Mouse (Mus musculus): ENCODE data around the gene Fyttd1. TPM values are rescaled to one million over a fixed set of nuclear protein-coding genes. Genes with fewer than 3 reads are reported as not detected.
"Not testable (repeated sequence)": the region's sequence is repeated elsewhere in the genome, so short reads cannot be mapped to it uniquely, and the experiment has no call there.

Gene Fyttd1
- polyA plus RNA-seq, 1 experiment from 2014 or later = 156 TPM

DNA sequence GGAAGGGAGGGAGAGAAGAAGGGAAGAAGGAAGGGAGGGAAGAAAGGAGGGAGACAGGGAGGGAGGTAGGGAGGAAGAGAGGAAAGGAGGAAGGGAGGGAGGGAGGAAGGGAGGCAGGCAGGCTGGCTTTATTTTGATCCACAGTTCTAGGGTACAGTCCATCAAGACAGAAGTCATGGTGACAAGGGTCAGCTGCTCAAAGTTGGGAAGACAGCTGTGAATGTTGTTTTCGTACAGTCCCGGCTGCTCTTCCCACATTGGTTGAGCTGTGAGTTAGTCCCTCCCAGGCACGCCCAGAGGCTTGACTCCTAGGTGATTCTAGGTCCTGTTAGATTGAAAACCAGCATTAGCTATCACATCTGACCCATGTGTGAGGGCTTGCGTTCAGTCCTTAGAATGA, 62.4 kb downstream of the Fyttd1 start:
- H3K36me3 ChIP-seq (replicated peaks; ENCODE audit: control insufficient read depth, insufficient read depth, low read depth, low read length); H3K9ac ChIP-seq (replicated peaks; ENCODE audit: low read length); H3K27me3 ChIP-seq (ENCODE audit: control insufficient read depth, insufficient read depth, low read length); H3K4me3 ChIP-seq (ENCODE audit: low read depth, low read length); DNase-seq (ENCODE audit: low spot score); ATAC-seq (replicated peaks; ENCODE audit: insufficient number of reproducible peaks, low FRiP score, low TSS enrichment, low read depth); H3K9me3 ChIP-seq (replicated peaks; ENCODE audit: control insufficient read depth, low read length); H3K4me2 ChIP-seq (ENCODE audit: low read depth, low read length); H3K27ac ChIP-seq (replicated peaks; ENCODE audit: low read depth, low read length); H3K4me1 ChIP-seq (ENCODE audit: control insufficient read depth, insufficient read depth, low read length): not testable (repeated sequence)
- WGBS = 87% methylated on average over 4 of the region's 4 CpGs

DNA sequence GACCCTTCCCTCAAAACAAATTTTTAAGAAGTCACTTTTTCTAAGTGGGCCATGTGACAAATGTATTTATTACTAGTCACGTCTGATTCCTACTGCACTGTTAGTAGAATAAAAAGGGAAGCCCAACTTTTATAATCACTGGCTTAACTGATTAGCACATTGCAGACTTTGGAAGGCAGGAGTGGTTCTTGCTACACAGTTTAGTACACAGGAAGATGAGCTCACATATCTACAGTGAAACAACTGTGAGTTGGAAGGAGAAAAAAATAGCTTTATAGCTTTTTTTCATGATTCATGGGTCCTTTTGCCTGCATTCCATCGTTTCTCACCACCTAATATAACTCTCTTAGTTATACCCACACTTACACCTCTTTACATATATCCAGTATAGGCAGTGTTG, 63.9 kb downstream of the Fyttd1 start:
- H3K4me2 ChIP-seq (ENCODE audit: low read depth, low read length); H3K9me3 ChIP-seq (replicated peaks; ENCODE audit: control insufficient read depth, low read length); H3K4me1 ChIP-seq (ENCODE audit: control insufficient read depth, insufficient read depth, low read length); DNase-seq (ENCODE audit: low spot score); H3K9ac ChIP-seq (replicated peaks; ENCODE audit: low read length); ATAC-seq (replicated peaks; ENCODE audit: insufficient number of reproducible peaks, low FRiP score, low TSS enrichment, low read depth); H3K27me3 ChIP-seq (ENCODE audit: control insufficient read depth, insufficient read depth, low read length); H3K4me3 ChIP-seq (ENCODE audit: low read depth, low read length); H3K27ac ChIP-seq (replicated peaks; ENCODE audit: low read depth, low read length); H3K36me3 ChIP-seq (replicated peaks; ENCODE audit: control insufficient read depth, insufficient read depth, low read depth, low read length): not testable (repeated sequence)
- WGBS = 100% methylated on average over 1 of the region's 2 CpGs

- DNase-seq (ENCODE audit: low spot score) = peak; percentile 52
- H3K9me3 ChIP-seq (replicated peaks; ENCODE audit: control insufficient read depth, low read length) = no peaks in the 10 kb centered on the region
- H3K4me3 ChIP-seq (ENCODE audit: low read depth, low read length) = no peak overlapping the region
- H3K27ac ChIP-seq (replicated peaks; ENCODE audit: low read depth, low read length) = no peak overlapping the region
- WGBS = 56% methylated on average over 5 of the region's 5 CpGs
- no peak for ATAC-seq (replicated peaks; ENCODE audit: insufficient number of reproducible peaks, low FRiP score, low TSS enrichment, low read depth)
- H3K36me3 ChIP-seq (replicated peaks; ENCODE audit: control insufficient read depth, insufficient read depth, low read depth, low read length) = no peaks in the 10 kb centered on the region
- no peak overlapping the region for H3K4me2 ChIP-seq (ENCODE audit: low read depth, low read length)
- H3K4me1 ChIP-seq (ENCODE audit: control insufficient read depth, insufficient read depth, low read length) = no peaks in the 10 kb centered on the region
- H3K9ac ChIP-seq (replicated peaks; ENCODE audit: low read length) = no peak overlapping the region
- H3K27me3 ChIP-seq (ENCODE audit: control insufficient read depth, insufficient read depth, low read length) = no peaks in the 10 kb centered on the region
Measured at GRCm38 (mm10) chr16:32942694-32943093, 65.4 kb downstream of the Fyttd1 start.

DNA sequence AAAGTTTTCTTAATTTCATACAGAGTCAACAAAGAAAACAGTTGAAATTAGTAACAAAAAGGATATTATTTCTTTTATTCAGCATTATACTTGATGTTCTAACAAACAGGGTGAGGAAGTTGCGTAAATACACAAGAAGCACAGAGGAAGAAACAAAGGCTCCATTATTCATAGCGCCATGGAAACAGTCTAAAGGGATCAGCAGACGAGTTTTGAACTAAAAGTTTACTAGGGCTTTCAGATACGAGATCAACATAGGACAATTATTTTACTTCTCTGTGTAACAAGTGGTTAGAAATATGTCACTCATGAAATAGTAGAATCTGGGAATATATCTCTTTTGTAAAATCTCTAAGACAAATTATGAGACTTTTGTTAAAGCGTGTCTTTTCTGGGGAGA, 68.1 kb downstream of the Fyttd1 start:
- H3K9ac ChIP-seq (replicated peaks; ENCODE audit: low read length) = no peak overlapping the region
- 59% methylated on average over 5 of the region's 5 CpGs for WGBS
- no peaks in the 10 kb centered on the region for H3K27me3 ChIP-seq (ENCODE audit: control insufficient read depth, insufficient read depth, low read length)
- H3K27ac ChIP-seq (replicated peaks; ENCODE audit: low read depth, low read length) = no peak overlapping the region
- no peaks in the 10 kb centered on the region for H3K36me3 ChIP-seq (replicated peaks; ENCODE audit: control insufficient read depth, insufficient read depth, low read depth, low read length)
- H3K4me2 ChIP-seq (ENCODE audit: low read depth, low read length) = no peak overlapping the region
- H3K4me1 ChIP-seq (ENCODE audit: control insufficient read depth, insufficient read depth, low read length) = no peaks in the 10 kb centered on the region
- DNase-seq (ENCODE audit: low spot score) = no peak
- H3K4me3 ChIP-seq (ENCODE audit: low read depth, low read length) = no peak overlapping the region
- ATAC-seq (replicated peaks; ENCODE audit: insufficient number of reproducible peaks, low FRiP score, low TSS enrichment, low read depth) = no peak
- H3K9me3 ChIP-seq (replicated peaks; ENCODE audit: control insufficient read depth, low read length) = no peaks in the 10 kb centered on the region

- Histone ChIP-seq H3K4me1 (ENCODE audit: control insufficient read depth, insufficient read depth, low read length) (no peaks in the 10 kb centered on the region), H3K9ac (replicated peaks; ENCODE audit: low read length) (no peak overlapping the region), H3K36me3 (replicated peaks; ENCODE audit: control insufficient read depth, insufficient read depth, low read depth, low read length) (no peaks in the 10 kb centered on the region; the same call in 1 of the 2 replicates), H3K27ac (replicated peaks; ENCODE audit: low read depth, low read length) (no peak overlapping the region), H3K4me3 (ENCODE audit: low read depth, low read length) (no peak overlapping the region), H3K9me3 (replicated peaks; ENCODE audit: control insufficient read depth, low read length) (no peaks in the 10 kb centered on the region), H3K27me3 (ENCODE audit: control insufficient read depth, insufficient read depth, low read length) (no peaks in the 10 kb centered on the region), H3K4me2 (ENCODE audit: low read depth, low read length) (no peak overlapping the region)
- ATAC-seq (replicated peaks; ENCODE audit: insufficient number of reproducible peaks, low FRiP score, low TSS enrichment, low read depth) (no peak), DNase-seq (ENCODE audit: low spot score) (no peak)
- WGBS = 81% methylated on average over 8 of the region's 8 CpGs
Measured at GRCm38 (mm10) chr16:32948016-32948415, 70.7 kb downstream of the Fyttd1 start.

DNA sequence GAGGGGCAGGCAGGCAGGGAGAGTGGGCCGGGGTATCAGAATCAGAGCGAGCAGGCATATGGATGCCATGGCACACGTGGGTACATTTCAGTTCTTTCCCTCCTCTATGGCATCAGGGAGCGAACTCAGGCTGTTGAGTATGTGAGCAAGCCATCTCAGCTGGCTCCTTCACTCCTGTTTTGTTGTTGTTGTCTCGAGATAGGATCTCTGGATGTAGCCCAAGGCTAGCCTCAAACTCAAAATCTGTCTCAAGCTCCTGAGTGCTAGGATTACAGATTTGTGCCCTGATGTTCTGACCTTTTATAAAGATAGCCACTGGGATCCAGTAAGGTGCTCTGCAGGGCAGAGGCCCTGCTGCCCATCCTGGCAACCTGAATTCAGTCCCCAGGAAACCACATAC, 71.4 kb downstream of the Fyttd1 start:
- Histone ChIP-seq H3K27me3 (ENCODE audit: control insufficient read depth, insufficient read depth, low read length) (no peaks in the 10 kb centered on the region), H3K4me3 (ENCODE audit: low read depth, low read length) (no peak overlapping the region), H3K9me3 (replicated peaks; ENCODE audit: control insufficient read depth, low read length) (no peaks in the 10 kb centered on the region), H3K4me2 (ENCODE audit: low read depth, low read length) (no peak overlapping the region), H3K4me1 (ENCODE audit: control insufficient read depth, insufficient read depth, low read length) (no peaks in the 10 kb centered on the region), H3K27ac (replicated peaks; ENCODE audit: low read depth, low read length) (no peak overlapping the region), H3K9ac (replicated peaks; ENCODE audit: low read length) (no peak overlapping the region), H3K36me3 (replicated peaks; ENCODE audit: control insufficient read depth, insufficient read depth, low read depth, low read length) (no peaks in the 10 kb centered on the region; the same call in 1 of the 2 replicates)
- DNase-seq (ENCODE audit: low spot score) (no peak), ATAC-seq (replicated peaks; ENCODE audit: insufficient number of reproducible peaks, low FRiP score, low TSS enrichment, low read depth) (no peak)
- 83% methylated on average over 5 of the region's 5 CpGs for WGBS

GRCm38 (mm10) chr16:32949281-32949680, 72.0 kb downstream of the Fyttd1 start:
- DNase-seq (ENCODE audit: low spot score) (no peak), ATAC-seq (replicated peaks; ENCODE audit: insufficient number of reproducible peaks, low FRiP score, low TSS enrichment, low read depth) (no peak)
- H3K27ac ChIP-seq (replicated peaks; ENCODE audit: low read depth, low read length) = no peak overlapping the region

GRCm38 (mm10) chr16:32951074-32951473, 73.8 kb downstream of the Fyttd1 start:
- no peak overlapping the region for H3K9ac ChIP-seq (replicated peaks; ENCODE audit: low read length)
- no peak overlapping the region for H3K4me2 ChIP-seq (ENCODE audit: low read depth, low read length)
- no peaks in the 10 kb centered on the region; the same call in 1 of the 2 replicates for H3K36me3 ChIP-seq (replicated peaks; ENCODE audit: control insufficient read depth, insufficient read depth, low read depth, low read length)
- H3K27ac ChIP-seq (replicated peaks; ENCODE audit: low read depth, low read length) = no peak overlapping the region
- ATAC-seq (replicated peaks; ENCODE audit: insufficient number of reproducible peaks, low FRiP score, low TSS enrichment, low read depth) (no peak), DNase-seq (ENCODE audit: low spot score) (no peak)
- H3K27me3 ChIP-seq (ENCODE audit: control insufficient read depth, insufficient read depth, low read length) = no peaks in the 10 kb centered on the region
- H3K4me3 ChIP-seq (ENCODE audit: low read depth, low read length) = no peak overlapping the region
- H3K9me3 ChIP-seq (replicated peaks; ENCODE audit: control insufficient read depth, low read length) = no peaks in the 10 kb centered on the region
- WGBS = 80% methylated on average over 2 of the region's 2 CpGs
- no peaks in the 10 kb centered on the region for H3K4me1 ChIP-seq (ENCODE audit: control insufficient read depth, insufficient read depth, low read length)

More at GRCm38 (mm10) chr16:32949281-32949680, 72.0 kb downstream of the Fyttd1 start:
- Histone ChIP-seq H3K27me3 (ENCODE audit: control insufficient read depth, insufficient read depth, low read length) (no peaks in the 10 kb centered on the region), H3K36me3 (replicated peaks; ENCODE audit: control insufficient read depth, insufficient read depth, low read depth, low read length) (no peaks in the 10 kb centered on the region; the same call in 1 of the 2 replicates), H3K4me1 (ENCODE audit: control insufficient read depth, insufficient read depth, low read length) (no peaks in the 10 kb centered on the region), H3K9ac (replicated peaks; ENCODE audit: low read length) (no peak overlapping the region), H3K4me2 (ENCODE audit: low read depth, low read length) (no peak overlapping the region), H3K4me3 (ENCODE audit: low read depth, low read length) (no peak overlapping the region), H3K9me3 (replicated peaks; ENCODE audit: control insufficient read depth, low read length) (no peaks in the 10 kb centered on the region)
